Mouse (Mus musculus): ENCODE measurements around the gene Hmgcs2. TPM values are rescaled to one million over a fixed set of nuclear protein-coding genes. Genes with fewer than 3 reads are reported as not detected.

The Hmgcs2 gene
- polyA plus RNA-seq (2012; rRNA removed), result 210 and 274 TPM in 2 replicates

GRCm38 (mm10) chr3:98280204-98280932 is at the start of gene Hmgcs2:
Hmgcs2 (plus strand) TSS chr3:98280435.

GRCm38 (mm10) chr3:98339706-98340109 is 59.5 kb downstream of the Hmgcs2 start, which contains the start of gene Phgdh:
Phgdh (minus strand) TSS chr3:98339990.

Other genes with a start within 250 kb of the Hmgcs2 start
- not detected in 2 replicates for gene Adam30, start 119.8 kb upstream of the Hmgcs2 start, polyA plus RNA-seq (2012; rRNA removed)
- gene Reg4, start 58.3 kb upstream of the Hmgcs2 start, polyA plus RNA-seq (2012; rRNA removed), result not detected in 2 replicates
- gene Phgdh, start 59.6 kb downstream of the Hmgcs2 start, polyA plus RNA-seq (2012; rRNA removed), result 99.0 and 106 TPM in 2 replicates
- 5.5 and 6.7 TPM in 2 replicates for gene Zfp697, start 102.0 kb downstream of the Hmgcs2 start, polyA plus RNA-seq (2012; rRNA removed)
- not detected in 2 replicates for gene Gm4450, start 176.7 kb downstream of the Hmgcs2 start, polyA plus RNA-seq (2012; rRNA removed)
- not detected in 2 replicates for gene Hsd3b4, start 230.1 kb downstream of the Hmgcs2 start, polyA plus RNA-seq (2012; rRNA removed)